Mouse (Mus musculus) ES-Bruce4 (cell line): ENCODE results near the gene Ncl. TPM values are rescaled to one million over a fixed set of nuclear protein-coding genes. Genes with fewer than 3 reads are reported as not detected.
A peak's percentile ranks its signal among the peaks of the same experiment; 100 is the strongest.

ENCODE experiments used
- H3K27ac ChIP-seq: 2 replicates; pipeline ENCODE4 v1.5.1; 2012; ENCODE audit warnings: low read length, inconsistent platforms; ENCODE audit not compliant: insufficient read depth
- H3K27me3 ChIP-seq: 2 replicates; pipeline ENCODE4 v1.6.1; 2012; ENCODE audit warnings: mild to moderate bottlenecking, low read length, inconsistent platforms; ENCODE audit not compliant: control insufficient read depth, poor library complexity, insufficient read depth, severe bottlenecking
- H3K36me3 ChIP-seq: 2 replicates; pipeline ENCODE4 v1.6.1; 2012; ENCODE audit warnings: inconsistent platforms, mild to moderate bottlenecking, low read length, moderate library complexity; ENCODE audit not compliant: control insufficient read depth, poor library complexity, insufficient read depth, severe bottlenecking
- H3K4me1 ChIP-seq: one replicate; pipeline ENCODE4 v1.8.1; 2011; ENCODE audit warnings: low read length; ENCODE audit not compliant: control insufficient read depth, insufficient read depth
- H3K4me3 ChIP-seq: 2 replicates; pipeline ENCODE4 v1.5.1; 2011; ENCODE audit warnings: low read depth, mild to moderate bottlenecking, low read length
- H3K9ac ChIP-seq: 2 replicates; pipeline ENCODE4 v1.6.1; 2012; ENCODE audit warnings: low read depth, mild to moderate bottlenecking, inconsistent platforms; ENCODE audit not compliant: poor library complexity, severe bottlenecking
- H3K9me3 ChIP-seq: replicated peaks from 2 replicates; pipeline ENCODE4 v1.6.1; 2012; ENCODE audit warnings: mild to moderate bottlenecking, low read length, inconsistent platforms; ENCODE audit not compliant: control insufficient read depth, poor library complexity, insufficient read depth, severe bottlenecking
- CTCF ChIP-seq: IDR thresholded peaks from one replicate; pipeline ENCODE4 v1.8.1; 2011; ENCODE audit warnings: low read depth, low read length
- EP300 ChIP-seq: IDR thresholded peaks from 2 replicates; pipeline ENCODE4 v1.6.1; 2011; ENCODE audit warnings: low read depth, low read length; ENCODE audit not compliant: insufficient read depth
- POLR2A ChIP-seq: IDR thresholded peaks from one replicate; pipeline ENCODE4 v1.8.1; 2011; ENCODE audit warnings: low read length; ENCODE audit not compliant: insufficient read depth
- polyA plus RNA-seq: library from polyadenylated mRNA; stranded (reverse); fragments of >200 nt; gene quantifications from 2 replicates; pipeline ENCODE4 v1.2.4, GENCODE M21; 2011; ENCODE audit warnings: low read depth; ENCODE audit not compliant: missing spikeins, insufficient read depth, insufficient read length

Ncl gene
- 1,350 and 1,473 TPM in 2 replicates for polyA plus RNA-seq

- Histone ChIP-seq H3K9me3 (no peaks in the 10 kb centered on the region), H3K36me3 (peaks cover 41% of the 10 kb centered on the region), H3K9ac (peak within 1 kb of the TSS; percentile 94), H3K27me3 (no peaks in the 10 kb centered on the region), H3K4me3 (peak within 1 kb of the TSS; percentile 96), H3K27ac (peak within 1 kb of the TSS; percentile 70), H3K4me1 (peaks cover under 1% of the 10 kb centered on the region)
- no peak for TF ChIP-seq CTCF
- peak; percentile 98 for TF ChIP-seq POLR2A
- TF ChIP-seq EP300 = no peak
These were observed at the start of gene Ncl for GRCm38 (mm10) chr1:86358906-86359797. Gene Ncl, minus strand, starts transcription at chr1:86359400.

DNA sequence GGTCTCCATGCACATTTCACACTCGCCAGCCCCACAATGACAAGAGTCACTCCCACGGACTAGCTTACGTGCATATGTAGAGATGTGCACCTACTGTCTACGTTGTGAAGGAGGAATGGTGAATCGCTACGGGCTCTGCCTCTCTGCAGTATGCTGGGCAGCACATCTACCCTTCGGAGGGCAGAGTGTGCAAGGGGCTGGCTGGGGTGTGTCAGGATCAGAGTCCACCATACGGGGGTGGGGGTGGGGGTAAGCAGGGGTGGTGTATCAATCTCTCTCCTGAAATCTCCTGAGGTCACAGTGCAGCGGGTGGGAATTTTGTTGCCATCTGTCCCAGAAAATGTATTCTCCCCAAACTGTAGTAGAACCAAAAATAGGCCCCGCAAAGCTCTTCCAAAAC lies 49.3 kb upstream of the Ncl start:
- no peaks in the 10 kb centered on the region for H3K9me3 ChIP-seq
- no peaks in the 10 kb centered on the region for H3K4me1 ChIP-seq
- no peak overlapping the region for H3K27ac ChIP-seq
- TF ChIP-seq POLR2A = no peak
- TF ChIP-seq CTCF = no peak
- no peak for TF ChIP-seq EP300
- H3K4me3 ChIP-seq = no peak overlapping the region
- no peak overlapping the region for H3K9ac ChIP-seq
- H3K27me3 ChIP-seq = no peaks in the 10 kb centered on the region
- H3K36me3 ChIP-seq = no peaks in the 10 kb centered on the region

- TF ChIP-seq CTCF (no peak), POLR2A (no peak), EP300 (no peak)
- Histone ChIP-seq H3K27me3 (no peaks in the 10 kb centered on the region), H3K9me3 (no peaks in the 10 kb centered on the region), H3K9ac (no peak overlapping the region), H3K36me3 (no peaks in the 10 kb centered on the region), H3K4me3 (no peak overlapping the region), H3K4me1 (no peaks in the 10 kb centered on the region), H3K27ac (no peak overlapping the region)
These were observed 47.7 kb upstream of the Ncl start for GRCm38 (mm10) chr1:86406914-86407313.

DNA sequence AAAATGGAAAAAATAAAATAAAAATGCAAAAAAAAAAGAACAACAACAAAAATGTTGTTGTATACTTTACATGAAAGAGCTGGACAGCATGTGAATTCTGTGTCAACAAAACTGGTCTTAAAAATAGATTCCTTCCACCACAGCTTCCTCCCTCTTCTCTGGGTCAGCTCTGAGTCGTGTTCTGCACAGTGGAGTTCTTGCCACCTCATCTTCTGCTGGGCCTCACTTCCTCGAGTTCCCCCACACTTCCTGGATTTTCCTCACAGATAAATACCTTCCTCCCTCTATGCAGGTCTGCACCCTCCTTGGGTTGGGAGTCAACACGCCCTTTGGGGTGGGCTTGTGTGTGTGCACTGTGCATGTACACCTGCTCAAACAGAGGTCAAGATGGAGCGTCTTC lies 47.1 kb upstream of the Ncl start:
- Histone ChIP-seq H3K27ac (no peak overlapping the region), H3K4me1 (no peaks in the 10 kb centered on the region), H3K4me3 (no peak overlapping the region), H3K27me3 (no peaks in the 10 kb centered on the region), H3K9me3 (no peaks in the 10 kb centered on the region), H3K36me3 (no peaks in the 10 kb centered on the region), H3K9ac (no peak overlapping the region)
- TF ChIP-seq EP300 (no peak), CTCF (no peak), POLR2A (no peak)

DNA sequence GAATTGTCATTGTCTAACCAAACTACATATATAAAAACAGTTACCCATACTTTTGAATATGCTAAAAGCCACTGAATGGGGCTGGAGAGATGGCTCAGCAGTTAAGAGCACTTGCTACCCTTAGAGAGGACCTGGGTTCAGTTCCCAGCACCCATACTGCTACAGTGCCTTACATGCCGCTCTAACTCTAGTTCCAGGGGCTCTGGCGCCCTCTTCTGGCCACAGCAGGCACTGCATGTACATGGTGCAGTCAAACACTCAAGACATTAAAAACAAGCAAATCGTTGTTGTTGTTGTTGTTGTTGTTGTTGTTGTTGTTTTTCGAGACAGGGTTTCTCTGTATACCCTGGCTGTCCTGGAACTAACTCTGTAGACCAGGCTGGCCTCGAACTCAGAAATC lies 45.6 kb upstream of the Ncl start:
- no peak overlapping the region for H3K9ac ChIP-seq
- H3K4me1 ChIP-seq = no peaks in the 10 kb centered on the region
- H3K36me3 ChIP-seq = no peaks in the 10 kb centered on the region
- H3K4me3 ChIP-seq = no peak overlapping the region
- H3K27ac ChIP-seq = no peak overlapping the region
- no peaks in the 10 kb centered on the region for H3K9me3 ChIP-seq
- TF ChIP-seq POLR2A = no peak
- TF ChIP-seq CTCF = peak; percentile 97
- no peaks in the 10 kb centered on the region for H3K27me3 ChIP-seq

- Histone ChIP-seq H3K9ac (no peak overlapping the region), H3K9me3 (no peaks in the 10 kb centered on the region), H3K27me3 (no peaks in the 10 kb centered on the region), H3K4me3 (no peak overlapping the region), H3K27ac (no peak overlapping the region), H3K4me1 (no peaks in the 10 kb centered on the region), H3K36me3 (no peaks in the 10 kb centered on the region)
- TF ChIP-seq POLR2A = no peak
- TF ChIP-seq CTCF = no peak
- no peak for TF ChIP-seq EP300
These were observed 41.0 kb upstream of the Ncl start for GRCm38 (mm10) chr1:86400096-86400754.
